Mouse (Mus musculus): ENCODE measurements around the gene Gmds. TPM values are rescaled to one million over a fixed set of nuclear protein-coding genes. Genes with fewer than 3 reads are reported as not detected.

Gmds gene
- polyA plus RNA-seq, 2 experiments from 2014 or later, result 12.9 to 21.0 TPM

GRCm38 (mm10) chr13:31808804-31809420 is 529.6 kb downstream of the Gmds start:
- ATAC-seq, result no peak

DNA sequence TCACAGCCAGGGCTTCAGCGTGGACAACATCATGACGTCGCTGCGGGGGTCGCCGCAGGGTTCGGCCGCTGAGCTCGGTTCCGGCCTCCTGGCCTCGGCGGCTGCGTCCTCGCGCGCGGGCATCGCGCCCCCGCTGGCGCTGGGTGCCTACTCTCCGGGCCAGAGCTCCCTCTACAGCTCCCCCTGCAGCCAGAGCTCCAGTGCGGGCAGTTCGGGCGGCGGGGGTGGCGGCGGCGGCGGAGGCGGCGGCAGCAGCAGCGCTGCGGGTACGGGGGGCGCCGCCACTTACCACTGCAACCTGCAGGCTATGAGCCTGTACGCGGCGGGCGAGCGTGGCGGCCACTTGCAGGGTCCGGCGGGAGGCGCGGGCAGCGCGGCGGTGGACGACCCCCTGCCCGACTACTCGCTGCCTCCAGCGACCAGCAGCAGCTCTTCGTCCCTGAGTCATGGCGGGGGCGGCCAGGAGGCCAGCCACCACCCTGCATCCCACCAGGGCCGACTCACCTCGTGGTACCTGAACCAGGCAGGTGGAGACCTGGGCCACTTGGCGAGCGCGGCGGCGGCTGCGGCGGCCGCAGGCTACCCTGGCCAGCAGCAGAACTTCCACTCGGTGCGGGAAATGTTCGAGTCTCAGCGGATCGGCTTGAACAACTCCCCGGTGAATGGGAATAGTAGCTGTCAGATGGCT is 530.3 kb downstream of the Gmds start:
- peak; percentile 36 for ATAC-seq

DNA sequence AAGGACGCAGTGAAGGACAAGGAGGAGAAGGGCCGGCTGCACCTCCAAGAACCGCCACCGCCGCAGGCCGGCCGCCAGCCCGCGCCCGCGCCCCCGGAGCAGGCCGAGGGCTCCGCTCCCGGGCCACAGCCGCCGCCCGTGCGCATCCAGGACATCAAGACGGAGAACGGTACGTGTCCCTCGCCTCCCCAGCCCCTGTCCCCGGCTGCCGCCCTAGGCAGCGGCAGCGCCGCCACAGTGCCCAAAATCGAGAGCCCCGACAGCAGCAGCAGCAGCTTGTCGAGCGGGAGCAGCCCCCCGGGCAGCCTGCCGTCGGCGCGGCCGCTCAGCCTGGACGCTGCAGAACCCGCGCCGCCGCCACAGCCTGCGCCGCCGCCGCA is 530.8 kb downstream of the Gmds start:
- no peak for ATAC-seq

DNA sequence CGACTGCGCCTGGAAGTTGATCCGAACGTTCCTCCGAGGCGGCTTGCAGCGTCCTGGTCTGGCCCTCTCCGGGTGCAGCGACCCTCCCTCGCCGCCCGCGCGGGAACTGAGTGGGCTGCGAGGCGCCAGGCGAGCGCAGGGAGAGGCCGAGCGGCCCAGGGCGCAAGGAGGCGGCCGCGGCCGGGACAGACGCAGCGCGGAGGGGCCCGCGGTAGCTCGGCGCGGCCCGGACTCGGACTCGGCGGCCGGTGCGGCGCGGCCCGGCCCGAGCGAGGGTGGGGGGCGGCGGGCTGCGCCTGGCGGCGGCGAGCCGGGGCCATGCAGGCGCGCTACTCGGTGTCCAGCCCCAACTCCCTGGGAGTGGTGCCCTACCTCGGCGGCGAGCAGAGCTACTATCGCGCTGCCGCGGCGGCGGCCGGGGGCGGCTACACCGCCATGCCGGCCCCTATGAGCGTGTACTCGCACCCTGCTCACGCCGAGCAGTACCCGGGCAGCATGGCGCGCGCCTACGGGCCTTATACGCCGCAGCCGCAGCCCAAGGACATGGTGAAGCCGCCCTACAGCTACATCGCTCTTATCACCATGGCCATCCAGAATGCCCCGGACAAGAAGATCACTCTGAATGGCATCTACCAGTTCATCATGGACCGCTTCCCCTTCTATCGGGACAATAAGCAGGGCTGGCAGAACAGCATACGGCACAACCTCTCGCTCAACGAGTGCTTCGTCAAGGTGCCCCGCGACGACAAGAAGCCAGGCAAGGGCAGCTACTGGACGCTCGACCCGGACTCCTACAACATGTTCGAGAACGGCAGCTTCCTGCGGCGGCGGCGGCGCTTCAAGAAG is 531.4 kb downstream of the Gmds start:
- no peak for ATAC-seq

GRCm38 (mm10) chr13:31806428-31806832 is 532.1 kb downstream of the Gmds start, which contains the start of gene Foxc1:
TSS of gene Foxc1 (plus strand) at chr13:31806633.
- peak; percentile 50 for ATAC-seq

DNA sequence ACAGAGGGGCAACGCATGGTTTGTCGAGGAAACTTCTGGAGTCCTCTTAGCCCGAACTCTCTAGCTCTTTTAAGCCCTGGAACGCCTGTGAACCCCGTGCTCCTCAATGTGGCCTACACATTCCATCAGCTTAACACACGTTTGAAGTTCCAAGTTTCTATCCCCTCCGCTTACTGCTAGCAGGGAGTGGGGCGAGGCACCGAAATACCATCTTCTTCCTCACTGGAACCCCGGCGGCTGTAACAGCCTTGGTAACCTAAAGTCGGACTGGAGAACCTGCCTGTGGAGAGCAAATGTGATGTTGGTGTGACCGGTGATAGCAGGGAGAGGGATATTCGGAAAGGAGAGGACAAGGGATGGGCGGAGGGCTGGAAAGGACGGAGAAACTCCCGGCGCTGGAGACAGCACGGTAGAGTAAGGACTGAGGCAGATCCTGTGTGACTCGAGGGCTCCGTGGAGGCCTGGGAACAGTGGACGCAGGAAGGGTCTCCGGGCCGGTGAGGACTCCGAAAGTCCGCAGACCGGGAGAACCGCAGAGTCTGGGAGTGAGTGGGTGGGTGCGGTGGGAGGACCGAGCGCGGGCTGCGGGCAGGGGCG is 532.6 kb downstream of the Gmds start:
- ATAC-seq, result no peak

- ATAC-seq, result no peak
Observed at GRCm38 (mm10) chr13:31804571-31804970, 534.0 kb downstream of the Gmds start.

- no peak for ATAC-seq
Observed at GRCm38 (mm10) chr13:31803166-31804093, 535.1 kb downstream of the Gmds start.

- ATAC-seq, result no peak
Observed at GRCm38 (mm10) chr13:31802447-31802846, 536.1 kb downstream of the Gmds start.

DNA sequence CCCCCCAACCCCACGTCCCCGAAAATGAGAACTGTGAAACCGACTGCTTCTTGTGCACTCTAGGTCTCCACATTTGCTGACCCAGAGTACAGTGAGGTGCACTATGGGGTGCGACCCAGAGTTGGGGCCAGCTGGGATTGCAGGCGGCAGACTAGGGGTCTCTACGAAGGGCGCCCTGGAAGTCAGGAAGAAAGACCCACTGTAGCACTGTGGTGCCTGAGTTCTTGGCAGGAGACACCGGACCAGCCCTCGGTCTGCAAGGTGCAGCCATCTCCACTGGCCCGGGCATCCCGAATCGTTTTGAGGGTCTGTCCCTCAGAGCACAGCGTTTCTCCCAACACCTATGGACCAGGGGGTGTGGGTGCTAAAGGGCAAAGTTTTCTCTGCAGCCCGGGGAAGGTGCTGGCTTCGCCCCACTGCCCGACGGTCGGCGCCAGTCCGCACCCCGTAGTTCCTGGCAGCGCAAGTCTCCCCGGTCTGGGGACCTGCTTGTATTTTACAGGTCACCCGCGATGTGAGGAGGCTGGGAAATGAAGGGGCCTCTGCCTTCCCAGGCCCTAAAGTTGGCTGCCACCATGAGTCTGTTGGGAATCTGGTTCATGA is 536.7 kb downstream of the Gmds start:
- no peak for ATAC-seq

DNA sequence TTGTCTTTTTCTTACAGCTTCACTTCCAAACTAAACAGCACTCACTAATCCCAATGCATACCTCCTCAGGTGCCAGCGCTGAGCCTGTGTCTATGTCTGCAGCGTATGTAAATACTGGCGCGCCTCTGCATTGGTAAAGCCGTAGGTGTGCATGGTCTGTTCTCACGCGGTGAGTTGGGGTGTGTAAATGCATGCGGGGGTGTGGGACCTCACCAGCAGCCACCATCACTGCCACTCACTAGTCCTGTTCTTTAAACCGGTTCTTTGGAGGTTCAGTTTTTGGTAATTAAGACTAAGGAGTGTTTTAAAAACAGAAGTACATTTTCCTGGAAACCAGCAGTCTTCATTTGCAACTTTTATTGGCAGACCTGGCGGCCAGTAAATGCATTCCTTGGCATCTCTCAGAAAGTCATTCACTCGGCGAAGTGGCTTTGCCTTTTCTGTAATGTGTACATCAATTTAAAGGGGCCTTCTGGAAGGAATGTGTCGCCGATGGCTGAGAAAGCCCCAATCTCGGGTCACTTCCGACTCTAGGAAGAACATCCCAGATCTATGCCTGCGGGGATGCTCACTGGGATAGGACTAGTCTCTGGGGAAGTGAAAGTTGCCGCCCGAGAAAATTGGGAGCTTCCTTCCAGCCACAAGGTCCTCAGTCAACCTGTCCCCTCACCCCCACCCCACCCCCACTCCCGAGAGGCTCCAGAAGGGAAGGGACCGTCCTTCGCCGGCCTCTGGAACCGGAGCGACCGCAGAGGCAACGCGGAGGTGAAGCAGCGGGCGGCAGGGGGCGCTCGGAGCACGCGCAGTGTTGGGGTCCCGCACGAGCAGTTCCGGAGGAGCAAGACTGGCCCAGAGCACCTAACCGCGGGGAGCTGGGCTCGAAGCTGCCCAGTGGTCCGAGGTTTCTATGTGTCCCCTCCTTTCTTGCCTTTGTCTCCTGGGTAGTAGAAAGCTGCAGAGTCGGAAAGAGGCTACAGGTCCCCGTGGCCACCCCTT is 537.7 kb downstream of the Gmds start:
- ATAC-seq, result peak; percentile 76

- ATAC-seq, result no peak
Observed at GRCm38 (mm10) chr13:31798075-31798474, 540.5 kb downstream of the Gmds start.

DNA sequence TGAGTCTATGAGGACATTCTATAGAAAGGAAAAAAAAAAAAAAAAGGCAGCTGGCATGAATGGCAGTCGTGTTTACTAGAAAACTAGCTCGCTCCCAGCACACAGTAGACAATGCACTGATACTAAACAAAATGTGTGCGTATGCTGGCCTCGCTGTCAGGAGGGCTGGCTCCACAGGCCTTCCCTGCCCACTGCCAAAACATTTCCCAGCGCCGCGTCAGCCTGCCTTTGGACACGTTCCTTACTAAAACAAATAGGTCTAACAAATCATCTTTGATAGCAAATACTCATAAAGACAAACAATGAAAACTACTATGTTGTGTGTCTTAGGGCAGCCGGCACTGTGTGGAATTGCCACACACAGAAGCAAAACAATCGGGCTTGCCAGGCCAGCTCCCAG is 541.2 kb downstream of the Gmds start:
- ATAC-seq, result no peak

DNA sequence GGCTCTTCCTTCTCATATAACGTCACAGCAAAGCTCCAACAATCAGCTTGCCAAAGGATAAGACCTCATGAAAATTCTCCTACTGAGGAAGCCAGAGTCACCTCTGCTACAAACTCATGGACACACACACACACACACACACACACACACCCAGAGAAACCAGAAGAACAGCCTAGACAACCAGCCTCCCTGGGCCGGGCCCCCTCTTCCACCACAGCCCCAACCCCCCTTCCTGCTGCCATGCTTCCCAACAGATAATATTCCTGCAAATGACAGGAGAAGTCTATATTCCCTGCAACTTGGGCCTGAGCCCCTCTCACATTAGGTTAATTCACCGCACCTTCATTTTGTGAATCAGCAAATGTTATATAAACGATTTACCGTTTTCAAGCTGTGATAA is 545.4 kb downstream of the Gmds start:
- ATAC-seq, result no peak

DNA sequence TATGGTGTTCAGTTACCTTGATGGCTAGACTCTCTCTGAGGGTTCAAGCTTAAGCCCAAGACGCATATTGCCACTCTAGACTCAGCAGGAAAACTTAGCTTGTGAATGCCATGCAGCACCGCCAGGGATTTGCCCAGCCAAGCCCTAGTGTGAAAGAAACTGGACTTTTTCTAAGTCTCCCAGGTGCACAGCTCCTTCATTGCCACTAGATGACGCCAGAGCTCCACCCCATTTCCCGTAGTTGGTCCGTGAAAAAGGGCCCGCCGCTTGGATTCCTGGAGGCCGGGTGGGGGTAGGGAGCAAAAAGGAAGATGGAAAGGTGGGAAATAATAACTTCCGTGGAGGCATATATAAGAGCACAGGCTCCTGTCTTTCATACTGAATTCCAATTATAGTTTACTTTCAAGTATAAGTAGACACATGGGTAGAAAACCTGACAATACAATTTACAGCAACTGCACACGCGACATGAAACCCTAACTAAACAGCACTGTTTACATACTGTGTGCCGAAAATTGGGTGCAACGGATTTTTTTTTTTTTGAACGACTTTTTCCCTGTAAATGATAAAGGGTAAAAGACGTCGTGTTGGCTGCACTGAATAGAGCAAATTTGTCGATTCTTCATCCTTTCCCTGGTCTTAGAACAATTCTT is 545.9 kb downstream of the Gmds start:
- ATAC-seq, result no peak

- ATAC-seq, result no peak
Observed at GRCm38 (mm10) chr13:31784757-31785156, 553.8 kb downstream of the Gmds start.

GRCm38 (mm10) chr13:31782063-31782462 is 556.5 kb downstream of the Gmds start:
- ATAC-seq, result no peak

- ATAC-seq, result no peak
Observed at GRCm38 (mm10) chr13:31780299-31780698, 558.2 kb downstream of the Gmds start.

GRCm38 (mm10) chr13:31779281-31779981 is 559.1 kb downstream of the Gmds start:
- ATAC-seq, result no peak

Measured in CD4-positive, CD25-positive, alpha-beta regulatory T cell, adult 4 months (primary cell).